Comparison of ENCODE assay signal across 8 mouse cellular contexts in the genomic region with DNA sequence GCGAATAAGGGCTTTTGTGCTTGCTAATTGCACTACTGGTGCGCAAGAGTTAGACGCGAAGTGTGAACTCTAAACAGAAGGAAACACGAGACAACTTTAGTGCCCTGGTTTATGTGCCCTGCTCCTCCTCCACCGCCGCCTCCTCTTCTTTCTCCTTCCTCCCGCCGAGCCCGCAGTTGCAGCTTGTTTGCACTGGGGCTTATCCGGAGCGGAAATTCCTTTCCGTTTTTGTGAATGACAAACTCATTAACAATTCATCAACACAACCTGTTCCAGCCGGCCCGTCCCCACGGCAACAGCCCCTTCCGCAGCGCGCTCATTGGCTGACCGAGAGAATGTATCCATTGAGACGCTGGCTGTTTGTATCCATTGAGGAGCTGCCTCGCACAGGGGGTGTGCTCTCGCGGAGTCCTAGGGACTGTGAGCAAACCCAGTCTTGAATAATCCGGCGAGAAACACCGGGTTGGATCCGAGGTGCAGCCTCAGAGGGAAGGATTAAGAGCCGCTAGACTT. TPM values are rescaled to one million over a fixed set of nuclear protein-coding genes. Genes with fewer than 3 reads are reported as not detected.
DNase-seq lines count a peak whose midpoint lies in the region; ATAC-seq and TF ChIP-seq lines count a peak whose summit lies in the region.

TSS of gene Dusp6 (plus strand) at position 365 of the 513 bp plus-strand sequence.

- peak; percentile 92 for TF ChIP-seq POLR2A in bone marrow macrophage, adult 2 months (IDR thresholded peaks at IDR 0.05; ENCODE audit: borderline replicate concordance, low read depth, low read length)

- peak; percentile 88 for ATAC-seq in heart, embryonic 13.5 days (ENCODE audit: extremely low read depth, insufficient number of reproducible peaks, low FRiP score, low TSS enrichment)
- peak; percentile 86 for ATAC-seq in liver, embryonic 12.5 days
- ATAC-seq in stomach, embryonic 15.5 days (ENCODE audit: insufficient read depth, low FRiP score, low read depth): peak; percentile 95

- peak within 1 kb of the TSS; percentile 82 for H3K4me3 ChIP-seq in bone marrow macrophage, adult 2 months (ENCODE audit: insufficient read depth, low read length)
- peak within 1 kb of the TSS; percentile 95 for H3K4me3 ChIP-seq in heart, embryonic 13.5 days
- peak within 1 kb of the TSS; percentile 62 for H3K4me3 ChIP-seq in liver, embryonic 12.5 days
- H3K4me3 ChIP-seq in stomach, embryonic 15.5 days (replicated peaks): peak within 1 kb of the TSS; percentile 69

- WGBS in heart, embryonic 13.5 days: under 1% methylated on average over 29 of the region's 29 CpGs
- WGBS in liver, embryonic 12.5 days (ENCODE audit: insufficient replicate concordance): under 1% methylated on average over 29 of the region's 29 CpGs
- WGBS in stomach, embryonic 15.5 days: under 1% methylated on average over 29 of the region's 29 CpGs

- DNase-seq in B cell, adult 2 months: peak; percentile 93 to 95
- DNase-seq in fat pad, adult 2 months (ENCODE audit: extremely low read depth, low read depth, low spot score): peak; percentile 87
- DNase-seq in kidney, postnatal 10 days: peak; percentile 97
- peak; percentile 88 to 92 for DNase-seq in natural killer cell, adult 2 months (ENCODE audit: low spot score in 2 of 2)

- peak within 1 kb of the TSS; percentile 98 for H3K9ac ChIP-seq in heart, embryonic 13.5 days
- H3K9ac ChIP-seq in liver, embryonic 12.5 days: peak within 1 kb of the TSS; percentile 72
- peak within 1 kb of the TSS; percentile 80 for H3K9ac ChIP-seq in stomach, embryonic 15.5 days

- peak within 1 kb of the TSS; percentile 95 for H3K27ac ChIP-seq in bone marrow macrophage, adult 2 months (ENCODE audit: insufficient read depth, low read depth, low read length)
- H3K27ac ChIP-seq in heart, embryonic 13.5 days (replicated peaks): peak within 1 kb of the TSS; percentile 99
- H3K27ac ChIP-seq in liver, embryonic 12.5 days: peak within 1 kb of the TSS; percentile 87
- peak within 1 kb of the TSS; percentile 97 for H3K27ac ChIP-seq in stomach, embryonic 15.5 days

- peak within 1 kb of the TSS; percentile 89 for H3K4me2 ChIP-seq in heart, embryonic 13.5 days
- peak within 1 kb of the TSS; percentile 81 for H3K4me2 ChIP-seq in liver, embryonic 12.5 days
- H3K4me2 ChIP-seq in stomach, embryonic 15.5 days: peak within 1 kb of the TSS; percentile 88

- H3K9me3 ChIP-seq in heart, embryonic 13.5 days: no peaks in the 10 kb centered on the region
- no peaks in the 10 kb centered on the region for H3K9me3 ChIP-seq in liver, embryonic 12.5 days (replicated peaks)
- H3K9me3 ChIP-seq in stomach, embryonic 15.5 days: no peaks in the 10 kb centered on the region

- H3K27me3 ChIP-seq in heart, embryonic 13.5 days (replicated peaks): no peaks in the 10 kb centered on the region
- peaks cover 62% of the 10 kb centered on the region for H3K27me3 ChIP-seq in liver, embryonic 12.5 days (replicated peaks)
- no peaks in the 10 kb centered on the region for H3K27me3 ChIP-seq in stomach, embryonic 15.5 days (replicated peaks)

- peaks cover 16% of the 10 kb centered on the region for H3K4me1 ChIP-seq in bone marrow macrophage, adult 2 months (ENCODE audit: control insufficient read depth, insufficient read depth, low read length)
- peaks cover 29% of the 10 kb centered on the region for H3K4me1 ChIP-seq in heart, embryonic 13.5 days
- H3K4me1 ChIP-seq in liver, embryonic 12.5 days: peaks cover 22% of the 10 kb centered on the region
- H3K4me1 ChIP-seq in stomach, embryonic 15.5 days: peaks cover 11% of the 10 kb centered on the region; the same call in 1 of the 2 replicates

- no peak for TF ChIP-seq CTCF in bone marrow macrophage, adult 2 months (IDR thresholded peaks at IDR 0.05; ENCODE audit: low read depth, low read length)

- H3K36me3 ChIP-seq in heart, embryonic 13.5 days: peaks cover 21% of the 10 kb centered on the region
- 0 out of 2 replicates have a peak, but pooled peaks cover 3% of the 10 kb centered on the region for H3K36me3 ChIP-seq in liver, embryonic 12.5 days
- no peaks in the 10 kb centered on the region for H3K36me3 ChIP-seq in stomach, embryonic 15.5 days

RNA-seq across cellular contexts. Expression of gene Dusp6, which starts in this region (rescaled TPM):
- 36.1 and 40.0 TPM in 2 replicates for polyA plus RNA-seq in bone marrow macrophage, adult 2 months (2012; ENCODE audit: insufficient read depth, insufficient read length, missing spikeins)
- polyA plus RNA-seq in heart, embryonic 13.5 days (2015; fragmentation: Nextera tagmentation; extraction: Ambion mirVana): 39.4 and 40.6 TPM in 2 replicates
- polyA plus RNA-seq in liver, embryonic 12.5 days (2016; fragmentation: Nextera tagmentation; extraction: Ambion mirVana): 17.9 and 18.7 TPM in 2 replicates
- 35.3 and 36.3 TPM in 2 replicates for polyA plus RNA-seq in stomach, embryonic 15.5 days (2015; fragmentation: Nextera tagmentation; extraction: Ambion mirVana)

Comparison
In these comparisons a context has a peak if more than half of its experiments do, and no peak if none do; other contexts are left out.
1. Peak in every context shown above with its lines: DNase-seq, ATAC-seq, H3K4me3 ChIP-seq and H3K27ac ChIP-seq.